Mouse (Mus musculus): ENCODE measurements around the gene Trmt11. TPM values are rescaled to one million over a fixed set of nuclear protein-coding genes. Genes with fewer than 3 reads are reported as not detected.
A peak's percentile ranks its signal among the peaks of the same experiment; 100 is the strongest.
"Not testable (repeated sequence)": the region's sequence is repeated elsewhere in the genome, so short reads cannot be mapped to it uniquely, and the experiment has no call there.

Trmt11 gene
- polyA plus RNA-seq, 1 experiment from 2014 or later = 18.6 TPM

DNA sequence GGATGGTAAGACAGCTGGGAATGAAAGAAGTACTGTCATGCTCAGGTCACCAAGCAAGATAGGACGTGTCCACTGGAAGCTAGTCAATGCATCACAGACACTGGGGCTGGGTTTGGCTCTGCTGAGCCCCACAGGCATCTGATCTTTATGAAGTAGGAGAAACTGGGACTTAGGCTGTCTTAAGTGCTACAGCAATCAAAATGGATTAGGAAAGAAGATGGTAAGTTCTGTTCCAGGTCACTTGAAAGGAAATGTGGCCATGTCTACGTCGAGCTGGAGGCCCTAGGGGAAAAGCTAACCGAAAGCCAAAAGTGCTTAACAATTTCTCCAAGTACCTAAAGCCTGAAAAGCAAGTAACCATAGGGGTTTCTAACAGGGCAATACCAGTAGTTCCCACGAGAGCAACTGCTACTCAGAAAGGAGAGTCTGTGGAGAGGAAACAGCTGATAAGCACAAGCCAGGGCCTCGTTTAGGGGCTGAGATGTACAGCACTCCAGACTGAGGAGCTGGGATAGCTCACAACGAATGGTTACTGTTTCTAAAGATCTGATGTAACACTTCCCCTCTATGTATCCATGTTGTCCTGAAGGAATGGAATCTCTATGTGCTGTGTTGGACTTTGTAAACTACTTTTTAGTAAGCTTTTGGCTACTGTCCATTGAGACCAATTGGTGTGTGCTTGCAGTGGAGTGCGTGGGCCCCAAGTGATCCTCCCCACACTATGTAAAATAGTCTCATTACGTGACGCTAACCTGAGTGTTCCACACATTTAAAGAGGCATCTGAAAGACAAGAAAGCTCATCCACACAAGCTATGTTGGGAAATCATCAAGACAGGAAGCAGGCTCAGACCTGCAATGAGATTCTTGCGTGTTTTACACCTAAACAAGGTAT, 44.6 kb downstream of the Trmt11 start:
- no peaks in the 10 kb centered on the region for H3K27me3 ChIP-seq (replicated peaks)
- H3K4me2 ChIP-seq = no peak overlapping the region
- H3K27ac ChIP-seq (ENCODE audit: poor library complexity, severe bottlenecking) = no peak overlapping the region
- H3K9ac ChIP-seq = no peak overlapping the region
- H3K4me1 ChIP-seq (replicated peaks) = peaks cover 6% of the 10 kb centered on the region; the same call in 1 of the 2 replicates
- ATAC-seq (ENCODE audit: insufficient number of reproducible peaks, low FRiP score) = no peak
- WGBS = 72% methylated on average over 11 of the region's 11 CpGs
- H3K9me3 ChIP-seq (replicated peaks) = no peaks in the 10 kb centered on the region
- no peak overlapping the region for H3K4me3 ChIP-seq
- H3K36me3 ChIP-seq = peaks cover 48% of the 10 kb centered on the region

DNA sequence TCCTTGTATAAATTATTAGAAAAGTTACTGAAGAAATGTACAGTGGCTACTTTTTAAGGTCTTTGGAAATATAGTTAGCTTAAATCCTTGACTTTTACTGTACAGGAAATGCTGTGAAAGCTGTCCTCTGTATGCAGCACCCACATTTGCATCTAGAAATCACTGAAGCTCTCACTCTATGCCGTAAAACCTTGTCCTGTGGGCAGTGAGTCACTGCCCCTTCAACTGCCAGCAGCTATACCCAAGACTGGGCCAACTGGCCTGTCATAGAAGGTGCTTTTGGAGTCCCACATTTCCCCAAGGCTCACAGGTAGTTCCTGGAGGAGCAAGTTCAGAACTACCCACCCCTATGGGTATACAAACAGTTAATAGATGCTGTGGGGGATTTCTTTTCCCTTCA, 48.2 kb downstream of the Trmt11 start:
- Histone ChIP-seq H3K4me3 (no peak overlapping the region), H3K27ac (ENCODE audit: poor library complexity, severe bottlenecking) (no peak overlapping the region), H3K9ac (no peak overlapping the region), H3K9me3 (replicated peaks) (no peaks in the 10 kb centered on the region), H3K4me1 (replicated peaks) (peaks cover 10% of the 10 kb centered on the region; the same call in 1 of the 2 replicates), H3K4me2 (no peak overlapping the region), H3K27me3 (replicated peaks) (no peaks in the 10 kb centered on the region), H3K36me3 (peaks cover 34% of the 10 kb centered on the region)
- 95% methylated on average over 1 of the region's 1 CpGs for WGBS
- ATAC-seq (ENCODE audit: insufficient number of reproducible peaks, low FRiP score) = no peak

GRCm38 (mm10) chr10:30549974-30550373, 50.6 kb downstream of the Trmt11 start:
- H3K9ac ChIP-seq = no peak overlapping the region

DNA sequence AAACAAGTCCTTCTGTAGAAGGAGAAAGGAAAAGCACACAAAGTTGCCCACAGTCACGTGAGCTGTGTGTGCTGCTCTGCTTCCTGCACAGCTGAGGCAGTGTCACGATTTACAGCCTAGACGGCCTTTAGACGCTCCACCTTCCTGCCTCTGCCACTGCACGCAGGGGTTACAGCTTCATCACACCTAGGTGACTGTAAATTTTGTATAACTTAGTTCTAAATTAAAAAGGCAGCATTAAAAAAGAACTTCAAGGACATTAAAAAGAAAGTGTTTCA, 62.1 kb downstream of the Trmt11 start:
- Histone ChIP-seq H3K4me2 (no peak overlapping the region), H3K4me1 (replicated peaks) (no peaks in the 10 kb centered on the region), H3K9ac (no peak overlapping the region), H3K4me3 (no peak overlapping the region), H3K9me3 (replicated peaks) (no peaks in the 10 kb centered on the region), H3K27me3 (replicated peaks) (no peaks in the 10 kb centered on the region), H3K27ac (ENCODE audit: poor library complexity, severe bottlenecking) (no peak overlapping the region), H3K36me3 (peaks cover 26% of the 10 kb centered on the region)
- WGBS = 78% methylated on average over 5 of the region's 5 CpGs
- ATAC-seq (ENCODE audit: insufficient number of reproducible peaks, low FRiP score) = no peak

More at GRCm38 (mm10) chr10:30549974-30550373, 50.6 kb downstream of the Trmt11 start:
- WGBS = 84% methylated on average over 3 of the region's 3 CpGs
- Histone ChIP-seq H3K27me3 (replicated peaks) (no peaks in the 10 kb centered on the region), H3K4me3 (no peak overlapping the region), H3K4me2 (no peak overlapping the region), H3K27ac (ENCODE audit: poor library complexity, severe bottlenecking) (no peak overlapping the region), H3K36me3 (peaks cover 28% of the 10 kb centered on the region), H3K4me1 (replicated peaks) (0 out of 2 replicates have a peak, but pooled peaks cover 4% of the 10 kb centered on the region), H3K9me3 (replicated peaks) (no peaks in the 10 kb centered on the region)
- ATAC-seq (ENCODE audit: insufficient number of reproducible peaks, low FRiP score) = no peak

- no peak overlapping the region for H3K4me3 ChIP-seq
- no peak overlapping the region for H3K27ac ChIP-seq (ENCODE audit: poor library complexity, severe bottlenecking)
- ATAC-seq (ENCODE audit: insufficient number of reproducible peaks, low FRiP score) = no peak
- no peak overlapping the region for H3K4me2 ChIP-seq
- H3K36me3 ChIP-seq = peaks cover 29% of the 10 kb centered on the region
- H3K9ac ChIP-seq = no peak overlapping the region
- no peaks in the 10 kb centered on the region for H3K4me1 ChIP-seq (replicated peaks)
- H3K27me3 ChIP-seq (replicated peaks) = no peaks in the 10 kb centered on the region
- WGBS = 70% methylated on average over 10 of the region's 10 CpGs
- H3K9me3 ChIP-seq (replicated peaks) = no peaks in the 10 kb centered on the region
Measured at GRCm38 (mm10) chr10:30537734-30538537, 62.6 kb downstream of the Trmt11 start.

- 90% methylated on average over 7 of the region's 7 CpGs for WGBS
- not testable (repeated sequence) for H3K4me3 ChIP-seq; H3K9me3 ChIP-seq (replicated peaks); ATAC-seq (ENCODE audit: insufficient number of reproducible peaks, low FRiP score); H3K27ac ChIP-seq (ENCODE audit: poor library complexity, severe bottlenecking); H3K9ac ChIP-seq; H3K27me3 ChIP-seq (replicated peaks); H3K4me1 ChIP-seq (replicated peaks); H3K4me2 ChIP-seq
- peaks cover 24% of the 10 kb centered on the region for H3K36me3 ChIP-seq
Measured at GRCm38 (mm10) chr10:30535930-30536329, 64.6 kb downstream of the Trmt11 start.

DNA sequence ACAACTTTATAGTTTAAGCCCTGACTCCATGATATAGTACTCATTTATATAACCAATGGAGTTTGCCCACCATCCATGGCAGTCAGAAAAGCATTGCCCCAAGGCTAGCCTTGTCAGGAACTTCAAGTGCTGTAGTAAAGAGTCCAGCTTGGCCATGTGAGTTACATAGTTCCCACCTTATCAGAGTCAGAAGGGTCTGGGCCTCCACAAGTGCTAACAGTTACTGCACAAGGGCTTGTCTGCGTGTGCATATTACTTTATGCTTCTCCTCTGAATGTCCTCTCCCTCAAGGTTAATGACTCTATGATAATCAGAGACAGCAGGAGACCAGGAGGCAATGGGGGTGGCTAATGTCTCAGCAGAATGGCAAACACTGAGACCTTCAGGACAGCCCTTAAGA, 73.4 kb downstream of the Trmt11 start:
- Histone ChIP-seq H3K4me1 (replicated peaks) (no peaks in the 10 kb centered on the region), H3K9ac (no peak overlapping the region), H3K27me3 (replicated peaks) (no peaks in the 10 kb centered on the region), H3K9me3 (replicated peaks) (no peaks in the 10 kb centered on the region), H3K4me3 (no peak overlapping the region), H3K27ac (ENCODE audit: poor library complexity, severe bottlenecking) (no peak overlapping the region), H3K4me2 (no peak overlapping the region), H3K36me3 (no peaks in the 10 kb centered on the region)
- ATAC-seq (ENCODE audit: insufficient number of reproducible peaks, low FRiP score) = 0 out of 2 replicates have a peak, but pooled peaks have one; percentile 39
- 30% methylated on average over 1 of the region's 1 CpGs for WGBS

DNA sequence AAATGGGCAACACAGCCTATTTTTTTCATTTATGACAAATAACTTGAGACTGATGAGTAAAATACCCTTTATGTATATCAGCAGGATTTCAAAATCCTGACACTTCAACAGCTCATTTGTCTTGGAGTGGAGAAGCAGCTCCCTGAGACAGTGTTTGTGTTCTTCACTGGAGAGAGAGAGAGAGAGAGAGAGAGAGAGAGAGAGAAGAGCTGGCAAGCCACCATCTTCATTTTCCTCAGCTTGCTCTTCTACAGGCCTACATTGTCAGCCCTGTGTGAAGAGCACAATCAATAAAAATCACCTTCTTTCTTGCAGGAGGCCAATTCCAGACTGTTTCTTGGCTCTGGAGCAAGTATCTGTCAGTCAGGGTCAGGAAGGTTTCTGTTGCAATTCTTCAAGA, 78.8 kb downstream of the Trmt11 start:
- H3K27me3 ChIP-seq (replicated peaks) = no peaks in the 10 kb centered on the region
- no peak for ATAC-seq (ENCODE audit: insufficient number of reproducible peaks, low FRiP score)
- H3K27ac ChIP-seq (ENCODE audit: poor library complexity, severe bottlenecking) = no peak overlapping the region

DNA sequence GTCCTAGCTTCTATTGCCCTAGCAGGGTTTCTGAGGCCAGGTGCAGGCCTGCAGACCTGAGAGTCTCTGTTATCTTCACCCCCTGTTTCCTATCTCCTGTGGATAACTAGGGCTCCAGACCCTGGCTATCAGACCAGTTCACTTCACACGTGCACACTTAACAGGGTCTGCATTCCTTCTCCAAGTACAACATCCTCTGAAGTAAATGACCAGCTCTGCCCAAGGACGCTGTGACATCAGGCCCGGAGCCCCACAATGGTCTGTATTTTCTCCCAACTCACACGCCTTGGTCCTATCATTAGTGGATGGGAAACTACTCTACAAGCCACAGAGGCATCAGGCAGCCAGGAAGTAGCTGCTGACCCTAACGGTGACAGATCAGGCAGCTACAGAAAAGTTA, 81.4 kb downstream of the Trmt11 start:
- peak; percentile 29; the same call in 1 of the 2 replicates for ATAC-seq (ENCODE audit: insufficient number of reproducible peaks, low FRiP score)
- H3K27me3 ChIP-seq (replicated peaks) = no peaks in the 10 kb centered on the region

More for the DNA sequence above, 78.8 kb downstream of the Trmt11 start:
- no peak overlapping the region for H3K4me2 ChIP-seq
- peaks cover 20% of the 10 kb centered on the region for H3K4me1 ChIP-seq (replicated peaks)
- no peaks in the 10 kb centered on the region for H3K36me3 ChIP-seq
- H3K9ac ChIP-seq = no peak overlapping the region
- H3K9me3 ChIP-seq (replicated peaks) = no peaks in the 10 kb centered on the region
- H3K4me3 ChIP-seq = no peak overlapping the region

GRCm38 (mm10) chr10:30517224-30517623, 83.3 kb downstream of the Trmt11 start:
- 49% methylated on average over 2 of the region's 2 CpGs for WGBS
- H3K4me2 ChIP-seq = no peak overlapping the region
- peaks cover 24% of the 10 kb centered on the region for H3K4me1 ChIP-seq (replicated peaks)
- H3K27ac ChIP-seq (ENCODE audit: poor library complexity, severe bottlenecking) = no peak overlapping the region
- no peaks in the 10 kb centered on the region for H3K36me3 ChIP-seq
- no peaks in the 10 kb centered on the region for H3K9me3 ChIP-seq (replicated peaks)
- no peak for ATAC-seq (ENCODE audit: insufficient number of reproducible peaks, low FRiP score)
- no peaks in the 10 kb centered on the region for H3K27me3 ChIP-seq (replicated peaks)
- no peak overlapping the region for H3K9ac ChIP-seq
- no peak overlapping the region for H3K4me3 ChIP-seq

More for the DNA sequence above, 81.4 kb downstream of the Trmt11 start:
- Histone ChIP-seq H3K4me2 (no peak overlapping the region; the same call in 1 of the 2 replicates), H3K9ac (no peak overlapping the region), H3K4me3 (no peak overlapping the region), H3K9me3 (replicated peaks) (no peaks in the 10 kb centered on the region), H3K4me1 (replicated peaks) (peaks cover 24% of the 10 kb centered on the region), H3K27ac (ENCODE audit: poor library complexity, severe bottlenecking) (peak overlapping the region; percentile 28), H3K36me3 (no peaks in the 10 kb centered on the region)
- 8% methylated on average over 5 of the region's 5 CpGs for WGBS

- H3K9me3 ChIP-seq (replicated peaks) = no peaks in the 10 kb centered on the region
- no peaks in the 10 kb centered on the region for H3K27me3 ChIP-seq (replicated peaks)
- WGBS = 32% methylated on average over 3 of the region's 3 CpGs
- H3K4me3 ChIP-seq = no peak overlapping the region
- H3K27ac ChIP-seq (ENCODE audit: poor library complexity, severe bottlenecking) = no peak overlapping the region
- no peaks in the 10 kb centered on the region for H3K36me3 ChIP-seq
- no peak for ATAC-seq (ENCODE audit: insufficient number of reproducible peaks, low FRiP score)
- no peak overlapping the region for H3K4me2 ChIP-seq
- H3K9ac ChIP-seq = no peak overlapping the region
- H3K4me1 ChIP-seq (replicated peaks) = peaks cover 24% of the 10 kb centered on the region
Measured at GRCm38 (mm10) chr10:30516771-30517170, 83.8 kb downstream of the Trmt11 start.

Data from heart, embryonic 12.5 days (tissue).